Mouse (Mus musculus) olfactory bulb, adult 2 months (tissue): Measurements from ENCODE around the gene Actn4.

ENCODE experiments used
- CTCF ChIP-seq: fragments of 200-500 bp; IDR thresholded peaks from 2 replicates; pipeline ENCODE4 v1.5.1; 2012; ENCODE audit warnings: low read depth, mild to moderate bottlenecking, low read length, moderate library complexity; ENCODE audit not compliant: insufficient read depth
- POLR2A ChIP-seq: fragments of 200-500 bp; IDR thresholded peaks from 2 replicates; pipeline ENCODE4 v1.6.1; 2012; ENCODE audit warnings: mild to moderate bottlenecking, low read depth, low read length, moderate library complexity; ENCODE audit not compliant: insufficient read depth

DNA sequence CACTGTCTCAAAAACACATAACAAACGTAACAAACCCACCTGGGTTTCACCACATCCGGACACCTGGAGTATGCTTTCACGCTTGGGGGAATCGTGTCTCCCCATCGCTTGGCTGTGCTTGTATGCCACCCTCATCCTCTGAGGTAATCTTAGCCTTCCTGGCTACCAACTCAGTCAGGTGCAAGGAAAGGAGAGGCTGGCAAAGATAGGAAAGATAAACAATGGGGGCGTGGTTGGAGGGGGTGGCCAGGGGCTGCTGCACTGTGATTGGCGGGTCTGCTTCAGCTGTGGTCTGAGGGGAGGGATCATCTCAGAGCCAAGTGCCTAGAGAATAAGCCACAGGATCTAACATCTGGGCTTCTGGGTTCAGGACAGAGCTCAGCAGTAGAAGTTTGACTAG lies 82.5 kb downstream of the Actn4 start:
- TF ChIP-seq CTCF (no peak), POLR2A (no peak)
